Mouse (Mus musculus) E14TG2a.4 (cell line): ENCODE results near the gene Cfap157.

Source experiments
- H3K27me3 ChIP-seq: 2 replicates; pipeline ENCODE4 v1.6.1; 2014; ENCODE audit warnings: low read length, control low read depth; ENCODE audit not compliant: insufficient read depth
- H3K36me3 ChIP-seq: 2 replicates; pipeline ENCODE4 v1.6.1; 2014; ENCODE audit warnings: low read length, control low read depth; ENCODE audit not compliant: insufficient read depth
- H3K4me1 ChIP-seq: replicated peaks from 2 replicates; pipeline ENCODE4 v1.6.1; 2014; ENCODE audit warnings: low read depth, low read length, control low read depth
- H3K4me3 ChIP-seq: replicated peaks from 2 replicates; pipeline ENCODE4 v1.5.1; 2014; ENCODE audit warnings: mild to moderate bottlenecking, low read length
- H3K9me3 ChIP-seq: 2 replicates; pipeline ENCODE4 v1.6.1; 2014; ENCODE audit warnings: low read length, control low read depth
- CTCF ChIP-seq: conservative IDR thresholded peaks from 2 replicates; pipeline ENCODE4 v1.5.1; 2014; ENCODE audit warnings: low read length
- NANOG ChIP-seq: IDR thresholded peaks from 2 replicates; pipeline ENCODE4 v1.6.1; 2014; ENCODE audit warnings: borderline replicate concordance, low read length, mixed read lengths
- POU5F1 ChIP-seq: IDR thresholded peaks from 2 replicates; pipeline ENCODE4 v1.6.1; 2014; ENCODE audit warnings: low read length, borderline replicate concordance

Cfap157 gene

DNA sequence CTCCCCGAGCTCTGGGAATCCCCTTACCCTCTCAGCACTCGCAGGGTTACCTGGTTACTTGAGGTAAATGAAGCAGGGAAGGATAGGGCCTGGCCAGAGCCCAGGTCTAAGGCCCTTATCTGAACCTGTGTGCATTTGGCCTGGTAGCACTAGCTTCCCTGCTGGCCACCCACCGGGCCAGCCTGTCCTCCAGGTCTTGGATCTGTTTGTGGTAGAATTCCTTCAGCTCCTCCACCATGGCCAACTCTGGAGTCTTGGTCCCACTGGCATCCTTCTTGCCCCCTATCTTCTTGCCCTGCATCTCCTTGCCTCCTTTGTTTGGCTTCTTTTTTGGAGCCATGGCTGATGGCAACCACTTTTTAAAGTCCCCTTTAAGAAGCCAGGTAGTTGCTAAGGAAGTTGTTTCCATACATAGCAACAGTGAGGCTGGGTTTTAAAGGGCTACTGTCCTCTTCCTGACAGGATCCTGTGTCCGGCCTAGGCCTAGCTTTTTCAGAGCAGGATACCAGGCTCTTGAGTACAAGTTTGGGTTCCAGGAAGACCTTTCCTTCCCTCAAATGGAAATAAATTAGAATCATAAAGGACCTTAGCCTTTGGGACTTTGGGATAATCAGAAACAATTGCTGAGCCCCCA, at the start of gene Cfap157:
TSS of gene Cfap157 (minus strand) at position 381 of the 634 bp plus-strand sequence.
- H3K9me3 ChIP-seq = no peaks in the 10 kb centered on the region
- H3K36me3 ChIP-seq = no peaks in the 10 kb centered on the region
- no peak within 1 kb of the TSS for H3K4me3 ChIP-seq
- H3K4me1 ChIP-seq = peaks cover 72% of the 10 kb centered on the region
- no peaks in the 10 kb centered on the region for H3K27me3 ChIP-seq
- TF ChIP-seq NANOG = no peak
- TF ChIP-seq CTCF = no peak
- no peak for TF ChIP-seq POU5F1

DNA sequence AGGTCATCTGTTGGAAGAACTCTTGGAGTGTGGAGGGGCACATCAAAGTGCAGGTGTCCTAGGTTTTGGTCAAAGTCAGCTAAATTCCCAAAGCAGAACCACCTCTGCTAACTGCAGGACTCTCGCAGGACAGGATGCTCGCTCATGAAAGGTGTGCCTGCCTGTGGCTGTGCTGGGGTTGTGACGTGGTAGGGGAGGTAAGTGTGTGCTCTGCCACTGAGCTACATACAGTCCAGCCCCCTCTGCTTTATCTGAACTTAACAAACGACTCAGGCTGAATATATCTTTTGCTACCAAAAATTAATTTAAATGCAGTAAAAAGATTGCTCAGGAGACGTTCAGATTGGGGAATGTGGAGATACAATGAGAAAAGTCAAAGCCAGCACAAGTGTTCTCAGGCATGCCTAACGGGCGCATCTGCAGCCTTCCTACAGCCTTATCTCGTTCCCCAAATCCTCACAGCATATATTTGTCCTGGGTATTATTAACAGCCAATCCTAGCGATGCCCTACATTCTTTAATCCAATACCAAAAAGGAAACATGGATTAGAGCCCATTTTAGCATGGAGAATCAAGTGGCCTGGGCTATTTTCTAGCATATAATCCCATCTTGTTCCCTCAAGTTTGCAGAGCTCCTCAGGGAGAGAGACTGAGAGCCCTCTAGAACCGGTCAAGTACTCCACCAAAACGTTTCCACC, 44.9 kb upstream of the Cfap157 start:
- Histone ChIP-seq H3K4me1 (peaks cover 8% of the 10 kb centered on the region), H3K9me3 (no peaks in the 10 kb centered on the region), H3K4me3 (no peak overlapping the region), H3K27me3 (no peaks in the 10 kb centered on the region), H3K36me3 (no peaks in the 10 kb centered on the region)
- TF ChIP-seq POU5F1 = no peak
- no peak for TF ChIP-seq NANOG
- no peak for TF ChIP-seq CTCF

DNA sequence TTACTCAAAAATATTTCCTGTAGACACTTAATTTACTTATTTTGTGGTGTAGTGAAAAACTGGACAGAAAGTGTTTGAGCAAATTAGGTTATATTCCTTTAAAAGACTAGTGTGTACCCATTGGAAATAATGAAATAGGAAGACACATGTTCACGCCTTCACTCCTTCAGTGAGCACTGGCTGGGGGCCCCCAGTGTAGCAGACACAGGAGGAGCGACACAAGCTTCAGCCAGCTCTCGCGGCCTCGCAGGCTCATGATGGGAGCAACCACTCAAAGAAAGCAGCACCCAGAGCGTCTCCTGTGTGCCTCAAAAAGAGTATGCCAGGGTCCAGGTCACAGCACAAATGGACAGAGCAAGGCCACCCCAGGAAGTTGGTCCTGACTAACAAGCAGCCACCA, 41.6 kb upstream of the Cfap157 start:
- no peaks in the 10 kb centered on the region for H3K36me3 ChIP-seq
- H3K9me3 ChIP-seq = no peaks in the 10 kb centered on the region
- H3K4me3 ChIP-seq = no peak overlapping the region
- TF ChIP-seq CTCF = no peak
- no peak for TF ChIP-seq POU5F1
- TF ChIP-seq NANOG = no peak
- H3K4me1 ChIP-seq = 0 out of 2 replicates have a peak, but pooled peaks cover 6% of the 10 kb centered on the region
- H3K27me3 ChIP-seq = no peaks in the 10 kb centered on the region

DNA sequence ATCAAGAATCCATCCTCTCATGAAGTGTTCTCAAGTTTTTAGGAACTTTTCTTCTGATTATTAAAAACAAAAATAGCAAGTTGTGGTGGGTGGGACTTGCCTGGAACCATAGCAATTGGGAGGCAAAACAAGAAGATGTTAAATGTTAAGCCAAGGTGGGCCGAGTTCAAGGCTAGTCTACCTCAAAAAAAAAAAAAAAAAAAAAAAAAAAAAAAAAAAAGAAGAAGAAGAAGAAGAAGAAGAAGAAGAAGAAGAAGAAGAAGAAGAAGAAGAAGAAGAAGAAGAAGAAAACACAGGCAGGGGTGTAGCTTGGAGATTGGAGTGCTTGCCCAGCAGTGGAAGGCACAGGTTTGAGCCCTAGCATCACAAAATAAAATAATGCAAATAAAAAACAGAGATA, 40.5 kb upstream of the Cfap157 start:
- no peaks in the 10 kb centered on the region for H3K27me3 ChIP-seq
- no peak overlapping the region for H3K4me3 ChIP-seq
- H3K9me3 ChIP-seq = no peaks in the 10 kb centered on the region
- H3K4me1 ChIP-seq = 0 out of 2 replicates have a peak, but pooled peaks cover 8% of the 10 kb centered on the region
- H3K36me3 ChIP-seq = no peaks in the 10 kb centered on the region
- TF ChIP-seq CTCF (no peak), NANOG (no peak), POU5F1 (no peak)

DNA sequence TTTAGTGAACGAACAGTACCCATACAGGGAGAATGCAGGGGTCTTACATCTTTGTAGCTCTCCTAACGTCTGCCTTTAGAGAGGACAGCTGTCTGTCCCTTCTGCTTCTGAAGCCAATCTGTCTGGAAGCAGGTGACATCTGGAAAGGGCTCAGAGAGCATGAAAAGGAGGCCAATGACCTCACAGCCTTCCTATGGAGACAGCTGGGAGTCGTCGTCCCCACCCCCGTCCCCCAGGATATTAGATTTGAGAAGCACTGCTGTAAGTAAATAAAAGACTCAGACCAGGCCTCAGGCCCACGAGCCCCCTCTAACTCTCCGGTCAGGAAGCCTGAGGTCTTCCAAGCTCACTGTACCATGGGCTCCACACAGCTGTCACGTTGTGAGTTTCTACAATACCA, 40.0 kb upstream of the Cfap157 start:
- no peak for TF ChIP-seq POU5F1
- TF ChIP-seq NANOG = no peak
- no peak for TF ChIP-seq CTCF
- no peaks in the 10 kb centered on the region for H3K27me3 ChIP-seq
- H3K9me3 ChIP-seq = no peaks in the 10 kb centered on the region
- H3K4me3 ChIP-seq = no peak overlapping the region
- 0 out of 2 replicates have a peak, but pooled peaks cover 11% of the 10 kb centered on the region for H3K4me1 ChIP-seq
- H3K36me3 ChIP-seq = no peaks in the 10 kb centered on the region

DNA sequence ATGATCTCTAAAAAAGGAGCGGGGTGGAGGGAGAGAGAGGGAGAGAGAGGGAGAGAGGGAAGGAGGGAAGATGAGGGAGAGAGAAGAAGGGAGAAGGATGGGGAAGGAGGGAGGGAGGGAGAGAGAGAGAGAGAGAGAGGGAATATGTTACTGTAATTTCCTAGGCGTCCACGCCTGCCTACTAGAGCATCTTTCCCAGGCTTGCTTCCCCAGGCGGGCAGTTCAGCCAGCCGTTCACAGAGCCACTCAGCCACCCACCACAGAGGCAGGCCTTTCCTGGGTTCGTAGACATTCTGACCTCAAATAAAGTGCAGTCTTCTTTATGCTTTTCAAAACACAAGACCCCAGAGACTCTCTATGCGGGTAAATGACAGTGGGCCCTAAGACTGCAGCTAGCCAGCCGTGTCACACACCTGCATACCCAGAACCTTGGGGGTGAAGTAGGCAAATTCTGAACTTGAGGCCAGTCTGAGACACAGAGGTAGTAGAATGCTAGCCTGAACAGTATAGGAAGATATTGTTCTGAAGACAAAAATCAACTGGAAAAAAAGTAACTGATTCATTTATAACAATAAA, 39.4 kb upstream of the Cfap157 start:
- TF ChIP-seq NANOG = no peak
- H3K36me3 ChIP-seq = no peaks in the 10 kb centered on the region
- no peaks in the 10 kb centered on the region for H3K9me3 ChIP-seq
- no peak overlapping the region for H3K4me3 ChIP-seq
- no peaks in the 10 kb centered on the region for H3K27me3 ChIP-seq
- 0 out of 2 replicates have a peak, but pooled peaks cover 11% of the 10 kb centered on the region for H3K4me1 ChIP-seq

DNA sequence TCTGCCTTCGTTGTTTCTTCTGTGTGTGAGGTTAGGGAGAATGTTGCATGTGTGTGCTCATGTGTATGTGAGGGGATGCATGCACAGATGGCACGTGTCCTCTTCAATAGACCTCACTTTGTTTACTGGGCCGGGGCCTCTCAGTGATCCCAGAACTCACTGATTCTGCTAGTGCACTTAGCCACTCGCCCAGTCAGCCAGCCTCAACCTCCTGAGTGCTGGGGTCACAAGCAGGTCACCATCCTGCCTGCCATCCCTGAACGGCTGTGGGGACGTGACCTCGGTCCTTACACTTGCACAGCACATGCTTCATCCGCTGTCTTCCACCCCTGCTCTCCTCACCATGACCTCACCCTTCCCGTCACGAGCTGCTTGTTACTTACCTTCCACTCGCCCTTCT, 38.9 kb upstream of the Cfap157 start:
- Histone ChIP-seq H3K4me1 (peaks cover 13% of the 10 kb centered on the region), H3K36me3 (no peaks in the 10 kb centered on the region), H3K27me3 (no peaks in the 10 kb centered on the region), H3K4me3 (no peak overlapping the region), H3K9me3 (no peaks in the 10 kb centered on the region)
- TF ChIP-seq CTCF (no peak), NANOG (no peak)

DNA sequence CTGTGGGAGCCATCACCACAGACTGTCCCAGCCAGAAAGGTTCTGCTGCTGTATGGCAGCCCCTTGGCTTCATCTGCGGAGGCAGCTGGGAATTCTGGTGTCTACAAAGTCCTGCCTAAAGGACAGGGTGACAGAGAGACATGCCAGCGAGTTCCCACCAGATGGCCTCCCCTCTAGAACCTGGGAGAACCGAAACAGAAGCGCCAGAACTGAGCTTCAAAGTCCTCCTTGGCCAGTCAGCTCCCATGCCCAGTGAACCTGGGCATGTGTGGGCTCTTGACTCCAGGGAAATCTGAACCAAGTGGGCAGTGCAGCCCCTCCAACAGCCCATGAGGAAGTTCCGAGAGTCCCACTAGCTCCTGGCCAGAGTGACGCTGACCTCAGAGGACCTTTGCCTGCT, 38.4 kb upstream of the Cfap157 start:
- H3K4me1 ChIP-seq = peaks cover 18% of the 10 kb centered on the region
- H3K9me3 ChIP-seq = no peaks in the 10 kb centered on the region
- no peak overlapping the region for H3K4me3 ChIP-seq
- H3K36me3 ChIP-seq = no peaks in the 10 kb centered on the region
- no peaks in the 10 kb centered on the region for H3K27me3 ChIP-seq
- TF ChIP-seq NANOG (no peak), CTCF (no peak), POU5F1 (no peak)
